Mouse (Mus musculus) stomach, postnatal 0 days (tissue): ENCODE measurements around the gene Lrp1.

Experiments
- CTCF ChIP-seq: IDR thresholded peaks from 2 replicates; pipeline ENCODE4 v1.5.1; 2016; ENCODE audit warnings: antibody characterized with exemption, low read depth, mild to moderate bottlenecking, moderate library complexity
- EP300 ChIP-seq: optimal IDR thresholded peaks from 2 replicates; pipeline ENCODE3; 2016; ENCODE audit warnings: antibody characterized with exemption

GRCm38 (mm10) chr10:127519041-127519701 lies 101.8 kb downstream of the Lrp1 start:
- TF ChIP-seq CTCF (no peak), EP300 (no peak)
